Mouse (Mus musculus) kidney, embryonic 14.5 days (tissue): ENCODE data around the gene Spg7. TPM values are rescaled to one million over a fixed set of nuclear protein-coding genes. Genes with fewer than 3 reads are reported as not detected.

Source experiments
- ATAC-seq: fragments of 200-750 bp; cut with Nextera tagmentation; 2 replicates; pipeline ENCODE4 v1.8.0; 2017; ENCODE audit warnings: moderate number of reproducible peaks, mild to moderate bottlenecking, moderate TSS enrichment, moderate library complexity; ENCODE audit not compliant: low FRiP score, low TSS enrichment
- H3K27ac ChIP-seq: fragments of 300-500 bp; sonication (generic); 2 replicates; pipeline ENCODE4 v1.5.1; 2014; ENCODE audit warnings: low read depth, mild to moderate bottlenecking, low read length, moderate library complexity, mixed read lengths
- H3K27me3 ChIP-seq: fragments of 300-500 bp; sonication (generic); 2 replicates; pipeline ENCODE4 v1.6.1; 2014; ENCODE audit warnings: mild to moderate bottlenecking, low read length; ENCODE audit not compliant: control insufficient read depth, insufficient read depth
- H3K36me3 ChIP-seq: fragments of 300-500 bp; sonication (generic); 2 replicates; pipeline ENCODE4 v1.6.1; 2014; ENCODE audit warnings: low read length, mixed read lengths; ENCODE audit not compliant: control insufficient read depth, insufficient read depth
- H3K4me1 ChIP-seq: fragments of 300-500 bp; sonication (generic); 2 replicates; pipeline ENCODE4 v1.6.1; 2014; ENCODE audit warnings: low read length, mixed read lengths; ENCODE audit not compliant: control insufficient read depth, insufficient read depth
- H3K4me2 ChIP-seq: fragments of 300-500 bp; sonication (generic); replicated peaks from 2 replicates; pipeline ENCODE4 v1.6.1; 2014; ENCODE audit warnings: low read depth, mild to moderate bottlenecking, low read length
- H3K4me3 ChIP-seq: fragments of 300-500 bp; sonication (generic); 2 replicates; pipeline ENCODE4 v1.5.1; 2014; ENCODE audit warnings: mild to moderate bottlenecking, low read length
- H3K9ac ChIP-seq: fragments of 300-500 bp; sonication (generic); 2 replicates; pipeline ENCODE4 v1.6.1; 2014; ENCODE audit warnings: low read depth, mild to moderate bottlenecking, low read length, moderate library complexity
- H3K9me3 ChIP-seq: fragments of 300-500 bp; sonication (generic); 2 replicates; pipeline ENCODE4 v1.6.1; 2016; ENCODE audit warnings: low read length; ENCODE audit not compliant: control insufficient read depth
- WGBS: fragments of 180-500 bp; shearing (Covaris S2); extraction: QIAGEN DNeasy Blood & Tissue Kit; methylation state at CpG from one replicate; pipeline ENCODE4 v1.1.7; 2014; 5-methylcytosine and 5-hydroxymethylcytosine counted together
- polyA plus RNA-seq: library from polyadenylated mRNA; unstranded; fragments of >200 nt; fragmentation: Nextera tagmentation; extraction: Ambion mirVana; gene quantifications from 2 replicates; pipeline ENCODE4 v1.2.1, GENCODE M21; 2014

The Spg7 gene
- polyA plus RNA-seq, 1 experiment from 2014 or later: 51.2 TPM

DNA sequence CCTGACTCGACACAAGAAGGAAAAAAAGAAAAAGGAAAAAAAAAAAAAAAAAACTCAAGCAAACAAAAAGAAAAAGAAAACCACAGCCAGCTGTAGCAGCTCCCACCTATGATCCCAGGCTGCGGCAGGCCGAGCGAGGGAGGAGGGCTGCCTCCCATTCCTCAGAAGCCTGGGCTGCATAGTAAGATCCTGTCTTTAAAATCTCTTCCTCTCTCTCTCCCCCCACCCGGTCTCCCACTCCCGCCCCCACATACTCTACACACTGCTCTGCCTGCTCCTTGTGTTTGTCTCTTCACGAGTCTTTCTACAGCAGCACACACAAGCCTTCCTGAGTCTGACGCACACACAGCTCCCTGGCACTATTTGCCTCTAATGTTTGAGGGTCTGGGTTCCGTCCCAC lies 59.3 kb downstream of the Spg7 start:
- 27% methylated on average over 9 of the region's 9 CpGs for WGBS
- no peak for ATAC-seq
- peaks cover 29% of the 10 kb centered on the region for H3K27me3 ChIP-seq

DNA sequence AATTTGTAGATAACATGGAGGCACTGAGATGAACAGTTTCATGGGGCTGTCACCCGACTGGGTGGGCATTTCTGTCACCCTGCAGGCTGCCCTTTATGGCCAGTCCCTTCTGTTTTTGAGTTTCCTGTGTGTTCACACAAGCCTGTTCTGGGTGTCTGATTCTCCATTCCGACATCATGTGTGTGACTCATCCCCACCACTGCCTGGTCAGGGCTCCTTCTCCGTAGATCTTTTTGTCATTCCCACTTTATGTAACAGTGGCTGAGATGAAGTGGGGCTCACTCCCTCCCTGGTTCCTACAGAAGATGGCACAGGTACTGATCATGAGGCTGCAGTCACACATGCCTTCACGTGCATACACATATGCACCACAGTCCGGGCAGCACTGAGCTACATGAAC lies 59.9 kb downstream of the Spg7 start:
- Histone ChIP-seq H3K9ac (0 out of 2 replicates have a peak overlapping the region, but pooled peaks have one; percentile 20), H3K27me3 (peaks cover 23% of the 10 kb centered on the region)
- WGBS: 76% methylated on average over 5 of the region's 5 CpGs

More for the DNA sequence above, 59.3 kb downstream of the Spg7 start:
- H3K4me3 ChIP-seq: no peak overlapping the region
- H3K36me3 ChIP-seq: no peaks in the 10 kb centered on the region
- no peaks in the 10 kb centered on the region for H3K9me3 ChIP-seq
- H3K9ac ChIP-seq: 0 out of 2 replicates have a peak overlapping the region, but pooled peaks have one; percentile 20
- H3K4me2 ChIP-seq: no peak overlapping the region
- H3K27ac ChIP-seq: no peak overlapping the region
- peaks cover 15% of the 10 kb centered on the region; the same call in 1 of the 2 replicates for H3K4me1 ChIP-seq

DNA sequence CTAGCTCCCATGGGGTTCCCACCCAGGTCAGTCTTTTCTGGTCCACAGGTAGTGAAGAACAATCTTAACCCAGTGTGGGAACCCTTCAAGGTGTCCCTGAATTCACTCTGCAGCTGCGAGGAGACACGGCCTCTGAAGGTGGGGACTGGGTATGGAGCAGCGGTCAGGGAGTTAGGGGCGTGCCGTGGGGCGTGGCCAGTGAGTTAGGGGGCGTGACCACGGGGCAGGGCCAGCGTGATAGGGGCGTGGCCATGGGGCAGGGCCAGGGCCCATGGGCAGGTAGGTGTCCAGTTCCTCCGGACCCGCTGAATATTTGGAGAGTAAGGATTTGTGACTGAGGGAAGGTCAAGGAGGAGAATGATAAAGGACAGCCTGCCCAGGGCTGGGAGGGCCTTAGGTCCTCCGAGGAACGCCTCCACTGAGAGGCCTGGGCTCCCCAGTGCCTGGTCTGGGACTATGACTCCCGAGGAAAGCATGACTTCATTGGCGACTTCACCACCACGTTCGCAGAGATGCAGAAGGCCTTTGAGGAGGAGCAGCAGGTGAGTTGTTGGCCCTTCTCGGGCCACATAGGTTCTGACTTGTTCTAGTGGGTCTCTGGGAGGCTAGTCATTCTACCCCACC lies 63.6 kb downstream of the Spg7 start:
- no peak overlapping the region for H3K4me3 ChIP-seq
- peak; percentile 78 for ATAC-seq
- H3K9ac ChIP-seq: no peak overlapping the region
- no peaks in the 10 kb centered on the region; the same call in 1 of the 2 replicates for H3K27me3 ChIP-seq
- peaks cover 10% of the 10 kb centered on the region; the same call in 1 of the 2 replicates for H3K4me1 ChIP-seq
- WGBS: 7% methylated on average over 19 of the region's 19 CpGs
- no peak overlapping the region for H3K27ac ChIP-seq
- no peaks in the 10 kb centered on the region for H3K36me3 ChIP-seq
- H3K9me3 ChIP-seq: no peaks in the 10 kb centered on the region
- peak overlapping the region; percentile 9 for H3K4me2 ChIP-seq

More for the DNA sequence above, 59.9 kb downstream of the Spg7 start:
- H3K4me2 ChIP-seq: no peak overlapping the region
- ATAC-seq: no peak
- no peak overlapping the region for H3K4me3 ChIP-seq
- H3K4me1 ChIP-seq: peaks cover 10% of the 10 kb centered on the region; the same call in 1 of the 2 replicates
- no peaks in the 10 kb centered on the region for H3K36me3 ChIP-seq
- no peaks in the 10 kb centered on the region for H3K9me3 ChIP-seq
- no peak overlapping the region for H3K27ac ChIP-seq

DNA sequence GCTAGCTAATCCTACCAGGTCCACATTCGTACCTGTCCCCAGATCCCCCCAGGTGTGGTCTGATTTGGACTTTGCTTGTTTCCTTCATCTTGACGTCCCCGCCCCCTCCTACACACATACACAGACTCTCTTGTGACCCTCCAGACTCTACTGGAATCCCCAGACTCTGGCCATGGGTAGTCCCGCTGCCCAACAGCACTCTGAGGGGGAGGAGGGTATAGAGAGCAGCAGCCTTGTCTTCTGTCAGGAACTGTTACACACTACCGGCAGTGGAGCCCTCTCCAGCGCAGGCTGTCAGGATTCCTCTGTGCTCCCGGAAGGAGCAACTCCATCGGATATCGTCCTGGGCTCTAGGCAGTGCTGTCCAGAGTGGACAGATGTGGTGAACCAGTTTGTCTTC lies 68.3 kb downstream of the Spg7 start:
- no peak for ATAC-seq

DNA sequence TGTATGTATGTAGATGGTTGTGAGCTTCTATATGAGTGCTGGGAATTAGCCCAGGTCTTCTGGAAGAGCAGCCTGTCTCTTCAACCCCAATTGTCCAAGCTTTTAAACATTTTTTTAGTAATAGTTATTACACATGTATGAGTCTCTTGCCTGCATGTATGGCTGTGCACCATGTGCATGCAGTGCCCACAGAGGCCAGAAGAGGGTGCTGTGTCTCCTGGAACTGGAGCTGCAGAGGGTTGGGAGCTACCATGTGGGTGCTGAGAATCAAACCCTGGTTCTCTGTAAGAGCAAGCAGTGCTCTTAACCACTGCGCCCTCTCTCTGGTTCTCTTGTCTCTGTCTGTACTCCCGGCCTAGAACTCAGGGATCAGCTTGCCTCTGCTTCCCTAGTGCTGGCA lies 70.2 kb downstream of the Spg7 start:
- Histone ChIP-seq H3K9me3 (peaks cover 4% of the 10 kb centered on the region; the same call in 1 of the 2 replicates), H3K4me1 (peaks cover 9% of the 10 kb centered on the region), H3K36me3 (no peaks in the 10 kb centered on the region), H3K27ac (no peak overlapping the region), H3K9ac (no peak overlapping the region), H3K4me2 (no peak overlapping the region), H3K4me3 (no peak overlapping the region), H3K27me3 (no peaks in the 10 kb centered on the region)
- 93% methylated on average over 2 of the region's 2 CpGs for WGBS
- ATAC-seq: no peak

More for the DNA sequence above, 68.3 kb downstream of the Spg7 start:
- Histone ChIP-seq H3K27me3 (no peaks in the 10 kb centered on the region; the same call in 1 of the 2 replicates), H3K4me3 (no peak overlapping the region), H3K9ac (no peak overlapping the region), H3K27ac (no peak overlapping the region), H3K36me3 (no peaks in the 10 kb centered on the region), H3K9me3 (peaks cover 4% of the 10 kb centered on the region; the same call in 1 of the 2 replicates), H3K4me1 (no peaks in the 10 kb centered on the region), H3K4me2 (no peak overlapping the region)
- WGBS: 50% methylated on average over 9 of the region's 9 CpGs

GRCm38 (mm10) chr8:123134149-123134713 lies 71.5 kb downstream of the Spg7 start:
- WGBS: 91% methylated on average over 11 of the region's 11 CpGs
- Histone ChIP-seq H3K4me1 (peaks cover 15% of the 10 kb centered on the region), H3K9ac (no peak overlapping the region), H3K4me3 (no peak overlapping the region), H3K27me3 (no peaks in the 10 kb centered on the region), H3K4me2 (no peak overlapping the region), H3K36me3 (no peaks in the 10 kb centered on the region), H3K27ac (no peak overlapping the region), H3K9me3 (peaks cover 4% of the 10 kb centered on the region; the same call in 1 of the 2 replicates)
- no peak for ATAC-seq

DNA sequence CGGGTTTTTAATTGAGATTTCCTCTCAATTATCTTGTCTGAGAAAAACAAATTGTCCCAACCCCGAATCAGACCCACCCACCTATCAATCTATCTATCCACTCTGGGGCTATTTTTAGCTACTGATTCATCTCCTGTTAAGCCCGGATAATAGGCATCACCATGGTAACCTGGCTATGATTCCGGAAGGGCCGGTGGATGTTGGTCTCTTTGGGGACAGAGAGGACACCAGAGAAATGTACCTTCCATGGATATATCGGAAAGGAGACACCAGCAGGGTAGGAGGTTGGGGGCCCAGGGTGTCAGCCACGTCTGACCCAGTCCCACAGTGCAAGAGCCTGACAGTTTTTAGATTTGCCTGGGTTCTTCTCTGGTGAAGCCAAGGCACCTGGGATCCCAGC lies 72.7 kb downstream of the Spg7 start:
- 36% methylated on average over 7 of the region's 7 CpGs for WGBS
- H3K9me3 ChIP-seq: peaks cover 4% of the 10 kb centered on the region; the same call in 1 of the 2 replicates

DNA sequence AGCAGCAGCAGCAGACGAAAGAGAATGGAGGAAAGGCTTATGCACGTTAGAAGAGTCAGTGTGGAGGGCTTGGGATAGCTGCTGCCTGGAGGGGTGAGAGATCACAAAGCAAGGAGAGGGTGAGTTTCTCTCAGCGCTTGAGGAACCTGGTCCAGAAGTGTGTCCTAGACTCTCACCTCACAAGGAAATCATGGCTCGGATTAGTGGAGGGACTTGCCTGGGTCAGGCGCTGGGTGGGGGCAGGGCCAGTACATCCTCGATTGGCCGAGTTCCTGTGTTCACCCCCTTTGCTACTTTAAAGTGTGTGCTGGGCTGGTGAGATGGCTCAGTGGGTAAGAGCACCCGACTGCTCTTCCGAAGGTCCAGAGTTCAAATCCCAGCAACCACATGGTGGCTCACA lies 73.1 kb downstream of the Spg7 start:
- Histone ChIP-seq H3K9ac (no peak overlapping the region), H3K36me3 (no peaks in the 10 kb centered on the region)

More for the DNA sequence above, 72.7 kb downstream of the Spg7 start:
- H3K9ac ChIP-seq: no peak overlapping the region
- no peak for ATAC-seq
- H3K4me3 ChIP-seq: no peak overlapping the region
- H3K4me2 ChIP-seq: no peak overlapping the region
- H3K36me3 ChIP-seq: no peaks in the 10 kb centered on the region
- no peaks in the 10 kb centered on the region for H3K27me3 ChIP-seq
- H3K4me1 ChIP-seq: peaks cover 15% of the 10 kb centered on the region
- 0 out of 2 replicates have a peak overlapping the region, but pooled peaks have one; percentile 24 for H3K27ac ChIP-seq

GRCm38 (mm10) chr8:123136287-123136686 lies 73.5 kb downstream of the Spg7 start:
- 84% methylated on average over 9 of the region's 9 CpGs for WGBS
- Histone ChIP-seq H3K9ac (no peak overlapping the region), H3K9me3 (peaks cover 4% of the 10 kb centered on the region; the same call in 1 of the 2 replicates), H3K4me2 (no peak overlapping the region), H3K27ac (no peak overlapping the region), H3K4me1 (peaks cover 15% of the 10 kb centered on the region), H3K4me3 (no peak overlapping the region), H3K36me3 (no peaks in the 10 kb centered on the region), H3K27me3 (no peaks in the 10 kb centered on the region)
- ATAC-seq: no peak

More for the DNA sequence above, 73.1 kb downstream of the Spg7 start:
- peaks cover 4% of the 10 kb centered on the region; the same call in 1 of the 2 replicates for H3K9me3 ChIP-seq
- H3K27me3 ChIP-seq: no peaks in the 10 kb centered on the region
- no peak overlapping the region for H3K4me2 ChIP-seq
- peaks cover 15% of the 10 kb centered on the region for H3K4me1 ChIP-seq
- no peak for ATAC-seq
- H3K27ac ChIP-seq: 0 out of 2 replicates have a peak overlapping the region, but pooled peaks have one; percentile 24
- H3K4me3 ChIP-seq: no peak overlapping the region
- 58% methylated on average over 9 of the region's 9 CpGs for WGBS
